Mouse (Mus musculus) liver, embryonic 14.5 days (tissue): ENCODE results near the gene Pym1. TPM values are rescaled to one million over a fixed set of nuclear protein-coding genes. Genes with fewer than 3 reads are reported as not detected.

Experiments used
- ATAC-seq: fragments of 200-750 bp; cut with Nextera tagmentation; 2 replicates; pipeline ENCODE4 v1.8.0; 2017; ENCODE audit warnings: moderate number of reproducible peaks, mild to moderate bottlenecking, moderate library complexity; ENCODE audit not compliant: insufficient read depth
- DNase-seq, 3 experiments: peaks; one replicate each; pipeline ENCODE4 v3.0.0-alpha.2; 2012 to 2013; ENCODE audit warnings: low read depth in 3 of 3, low spot score in 3 of 3
- H3K27ac ChIP-seq: fragments of 300-500 bp; sonication (generic); 2 replicates; pipeline ENCODE4 v1.5.1; 2014; ENCODE audit warnings: moderate library complexity, mild to moderate bottlenecking, control low read depth, inconsistent platforms
- H3K27me3 ChIP-seq: fragments of 300-500 bp; sonication (generic); 2 replicates; pipeline ENCODE4 v1.6.1; 2014; ENCODE audit warnings: mild to moderate bottlenecking, low read length, moderate library complexity; ENCODE audit not compliant: control insufficient read depth, insufficient read depth
- H3K36me3 ChIP-seq: fragments of 300-500 bp; sonication (generic); replicated peaks from 2 replicates; pipeline ENCODE4 v1.6.1; 2014; ENCODE audit warnings: low read depth; ENCODE audit not compliant: control insufficient read depth, insufficient read depth
- H3K4me1 ChIP-seq, 2 experiments: fragments of 200-500 bp in 1 of 2; fragments of 300-500 bp in 1 of 2; sonication (generic) in 1 of 2; replicated peaks; 2 replicates each; pipeline ENCODE4 v1.6.1; 2012 to 2014; ENCODE audit warnings: antibody characterized with exemption in 1 of 2, inconsistent platforms in 1 of 2, low read length in 1 of 2; ENCODE audit not compliant: control insufficient read depth in 2 of 2, insufficient read depth in 2 of 2
- H3K4me2 ChIP-seq: fragments of 300-500 bp; sonication (generic); 2 replicates; pipeline ENCODE4 v1.6.1; 2014; ENCODE audit warnings: low read depth, mild to moderate bottlenecking, control low read depth, moderate library complexity
- H3K4me3 ChIP-seq, 2 experiments: fragments of 200-500 bp in 1 of 2; fragments of 300-500 bp in 1 of 2; sonication (generic) in 1 of 2; 2 replicates each; pipeline ENCODE4 v1.5.1; 2012 to 2014; ENCODE audit warnings: low read depth in 2 of 2, low read length in 2 of 2, mild to moderate bottlenecking in 2 of 2, control low read depth in 1 of 2, inconsistent platforms in 1 of 2, moderate library complexity in 1 of 2; ENCODE audit not compliant: insufficient read depth in 1 of 2
- H3K9ac ChIP-seq: fragments of 300-500 bp; sonication (generic); replicated peaks from 2 replicates; pipeline ENCODE4 v1.6.1; 2014; ENCODE audit warnings: mild to moderate bottlenecking, control low read depth, moderate library complexity
- H3K9me3 ChIP-seq: fragments of 300-500 bp; sonication (generic); 2 replicates; pipeline ENCODE4 v1.6.1; 2016; ENCODE audit warnings: low read length, mixed read lengths; ENCODE audit not compliant: control insufficient read depth
- CTCF ChIP-seq: IDR thresholded peaks from 2 replicates; pipeline ENCODE4 v1.5.1; 2016; ENCODE audit warnings: antibody characterized with exemption, low read depth, control low read depth
- EP300 ChIP-seq: IDR thresholded peaks from 2 replicates; pipeline ENCODE4 v1.6.1; 2016; ENCODE audit warnings: antibody characterized with exemption, low read depth
- WGBS: fragments of 180-500 bp; shearing (Covaris S2); extraction: QIAGEN DNeasy Blood & Tissue Kit; methylation state at CpG from one replicate; pipeline ENCODE4 v1.1.7; 2014; ENCODE audit not compliant: insufficient replicate concordance; 5-methylcytosine and 5-hydroxymethylcytosine counted together
- polyA plus RNA-seq, 2 experiments: library from polyadenylated mRNA; depleted of rRNA in 1 of 2; stranded (reverse) in 1 of 2; unstranded in 1 of 2; fragments of >200 nt; fragmentation: Nextera tagmentation in 1 of 2; extraction: Ambion mirVana in 1 of 2; gene quantifications; 2 replicates each; pipeline versions ENCODE4 v1.2.1 to v1.2.3; 2012 to 2014

Pym1 gene
- polyA plus RNA-seq, 2 experiments, result 12.4 to 19.5 TPM

- WGBS, result under 1% methylated on average over 66 of the region's 70 CpGs
Observed at GRCm38 (mm10) chr10:128805092-128806000, 57.7 kb downstream of the Pym1 start.

GRCm38 (mm10) chr10:128806086-128806485, 58.4 kb downstream of the Pym1 start:
- Histone ChIP-seq H3K4me3 (peak overlapping the region; percentile 62 to 80), H3K4me2 (peak overlapping the region; percentile 92), H3K27ac (peak overlapping the region; percentile 79), H3K27me3 (no peaks in the 10 kb centered on the region), H3K9ac (peak overlapping the region; percentile 77), H3K9me3 (no peaks in the 10 kb centered on the region), H3K36me3 (0 out of 2 replicates have a peak, but pooled peaks cover 3% of the 10 kb centered on the region), H3K4me1 (peaks cover 12 to 24% of the 10 kb centered on the region in 2 experiments)
- TF ChIP-seq EP300 (no peak), CTCF (no peak)
- ATAC-seq (no peak), DNase-seq (no peak)
- WGBS, result 53% methylated on average over 6 of the region's 6 CpGs

More at GRCm38 (mm10) chr10:128805092-128806000, 57.7 kb downstream of the Pym1 start:
- ATAC-seq (peak; percentile 96), DNase-seq (peak; percentile 94 to 97 (median 95))
- Histone ChIP-seq H3K27ac (peak overlapping the region; percentile 79), H3K4me2 (peak overlapping the region; percentile 92), H3K36me3 (0 out of 2 replicates have a peak, but pooled peaks cover 3% of the 10 kb centered on the region), H3K27me3 (no peaks in the 10 kb centered on the region), H3K4me3 (peak overlapping the region; percentile 74 to 80), H3K4me1 (peaks cover 12 to 24% of the 10 kb centered on the region in 2 experiments), H3K9ac (peak overlapping the region; percentile 77), H3K9me3 (no peaks in the 10 kb centered on the region)
- TF ChIP-seq EP300, result peak; percentile 14; the same call in 1 of the 2 replicates
- peak; percentile 50 for TF ChIP-seq CTCF

GRCm38 (mm10) chr10:128807018-128807417, 59.3 kb downstream of the Pym1 start:
- peak overlapping the region in 1 of 2 experiments; percentile 32; a peak in 2 of 4 replicates for H3K4me3 ChIP-seq
- WGBS, result 82% methylated on average over 8 of the region's 8 CpGs
- H3K36me3 ChIP-seq, result 0 out of 2 replicates have a peak, but pooled peaks cover 3% of the 10 kb centered on the region
- DNase-seq (no peak), ATAC-seq (no peak)
- H3K9me3 ChIP-seq, result no peaks in the 10 kb centered on the region
- no peak overlapping the region for H3K9ac ChIP-seq
- no peak overlapping the region for H3K27ac ChIP-seq
- peaks cover 12 to 24% of the 10 kb centered on the region in 2 experiments for H3K4me1 ChIP-seq
- TF ChIP-seq CTCF (no peak), EP300 (no peak)
- peak overlapping the region; percentile 92 for H3K4me2 ChIP-seq
- H3K27me3 ChIP-seq, result no peaks in the 10 kb centered on the region

Other genes with a start within 250 kb of the Pym1 start
- gene Myl6b, start 249.2 kb upstream of the Pym1 start, polyA plus RNA-seq (2012; rRNA removed), result 1.2 and 1.5 TPM in 2 replicates
- 0.72 and 1.3 TPM in 2 replicates for gene Myl6b, start 249.2 kb upstream of the Pym1 start, polyA plus RNA-seq (2014; fragmentation: Nextera tagmentation; extraction: Ambion mirVana)
- 9.4 and 10.3 TPM in 2 replicates for gene Esyt1, start 222.0 kb upstream of the Pym1 start, polyA plus RNA-seq (2012; rRNA removed)
- 7.0 and 7.8 TPM in 2 replicates for gene Esyt1, start 222.0 kb upstream of the Pym1 start, polyA plus RNA-seq (2014; fragmentation: Nextera tagmentation; extraction: Ambion mirVana)
- gene Zc3h10, start 200.1 kb upstream of the Pym1 start, polyA plus RNA-seq (2012; rRNA removed), result 3.3 and 4.0 TPM in 2 replicates
- 4.3 and 5.3 TPM in 2 replicates for gene Zc3h10, start 200.1 kb upstream of the Pym1 start, polyA plus RNA-seq (2014; fragmentation: Nextera tagmentation; extraction: Ambion mirVana)
- 1,053 and 2,546 TPM in 2 replicates for gene Rpl41, start 198.6 kb upstream of the Pym1 start, polyA plus RNA-seq (2012; rRNA removed)
- gene Rpl41, start 198.6 kb upstream of the Pym1 start, polyA plus RNA-seq (2014; fragmentation: Nextera tagmentation; extraction: Ambion mirVana), result 3,181 and 3,454 TPM in 2 replicates
- 57.6 and 113 TPM in 2 replicates for gene Pa2g4, start 181.9 kb upstream of the Pym1 start, polyA plus RNA-seq (2012; rRNA removed)
- 163 and 172 TPM in 2 replicates for gene Pa2g4, start 181.9 kb upstream of the Pym1 start, polyA plus RNA-seq (2014; fragmentation: Nextera tagmentation; extraction: Ambion mirVana)
- 1.3 and 1.4 TPM in 2 replicates for gene Erbb3, start 158.2 kb upstream of the Pym1 start, polyA plus RNA-seq (2012; rRNA removed)
- gene Erbb3, start 158.2 kb upstream of the Pym1 start, polyA plus RNA-seq (2014; fragmentation: Nextera tagmentation; extraction: Ambion mirVana), result 1.1 and 1.5 TPM in 2 replicates
- gene Rps26, start 121.1 kb upstream of the Pym1 start, polyA plus RNA-seq (2012; rRNA removed), result 867 and 921 TPM in 2 replicates
- 643 and 646 TPM in 2 replicates for gene Rps26, start 121.1 kb upstream of the Pym1 start, polyA plus RNA-seq (2014; fragmentation: Nextera tagmentation; extraction: Ambion mirVana)
- gene Ikzf4, start 101.9 kb upstream of the Pym1 start, polyA plus RNA-seq (2012; rRNA removed), result 0.13 and 0.18 TPM in 2 replicates
- gene Ikzf4, start 101.9 kb upstream of the Pym1 start, polyA plus RNA-seq (2014; fragmentation: Nextera tagmentation; extraction: Ambion mirVana), result 0.05 TPM in 1 of 2 replicates, not detected in the other
- gene Suox, start 73.8 kb upstream of the Pym1 start, polyA plus RNA-seq (2012; rRNA removed), result 8.1 and 8.6 TPM in 2 replicates
- gene Suox, start 73.8 kb upstream of the Pym1 start, polyA plus RNA-seq (2014; fragmentation: Nextera tagmentation; extraction: Ambion mirVana), result 7.6 and 9.9 TPM in 2 replicates
- 17.8 and 19.3 TPM in 2 replicates for gene Rab5b, start 51.6 kb upstream of the Pym1 start, polyA plus RNA-seq (2012; rRNA removed)
- gene Rab5b, start 51.6 kb upstream of the Pym1 start, polyA plus RNA-seq (2014; fragmentation: Nextera tagmentation; extraction: Ambion mirVana), result 24.5 and 26.2 TPM in 2 replicates
- gene Pmel, start 43.7 kb upstream of the Pym1 start, polyA plus RNA-seq (2012; rRNA removed), result 0.27 and 0.31 TPM in 2 replicates
- gene Pmel, start 43.7 kb upstream of the Pym1 start, polyA plus RNA-seq (2014; fragmentation: Nextera tagmentation; extraction: Ambion mirVana), result 0.20 and 0.50 TPM in 2 replicates
- 38.8 and 40.7 TPM in 2 replicates for gene Cdk2, start 42.9 kb upstream of the Pym1 start, polyA plus RNA-seq (2012; rRNA removed)
- 51.8 and 56.6 TPM in 2 replicates for gene Cdk2, start 42.9 kb upstream of the Pym1 start, polyA plus RNA-seq (2014; fragmentation: Nextera tagmentation; extraction: Ambion mirVana)
- gene Dgka, start 3.0 kb upstream of the Pym1 start, polyA plus RNA-seq (2012; rRNA removed), result 1.4 and 1.6 TPM in 2 replicates
- gene Dgka, start 3.0 kb upstream of the Pym1 start, polyA plus RNA-seq (2014; fragmentation: Nextera tagmentation; extraction: Ambion mirVana), result 2.0 and 2.1 TPM in 2 replicates
- gene Mmp19, start 43.0 kb downstream of the Pym1 start, polyA plus RNA-seq (2012; rRNA removed), result 8.0 and 9.5 TPM in 2 replicates
- 8.3 and 8.9 TPM in 2 replicates for gene Mmp19, start 43.0 kb downstream of the Pym1 start, polyA plus RNA-seq (2014; fragmentation: Nextera tagmentation; extraction: Ambion mirVana)
- 4.2 and 6.0 TPM in 2 replicates for gene Dnajc14, start 56.2 kb downstream of the Pym1 start, polyA plus RNA-seq (2012; rRNA removed)
- gene Dnajc14, start 56.2 kb downstream of the Pym1 start, polyA plus RNA-seq (2014; fragmentation: Nextera tagmentation; extraction: Ambion mirVana), result 10.7 and 12.3 TPM in 2 replicates
- gene Tmem198b, start 56.5 kb downstream of the Pym1 start, polyA plus RNA-seq (2012; rRNA removed), result 2.1 and 2.9 TPM in 2 replicates
- 0.99 and 1.5 TPM in 2 replicates for gene Tmem198b, start 56.5 kb downstream of the Pym1 start, polyA plus RNA-seq (2014; fragmentation: Nextera tagmentation; extraction: Ambion mirVana)
- gene Sarnp, start 69.4 kb downstream of the Pym1 start, polyA plus RNA-seq (2012; rRNA removed), result 27.1 and 61.2 TPM in 2 replicates
- 122 and 125 TPM in 2 replicates for gene Sarnp, start 69.4 kb downstream of the Pym1 start, polyA plus RNA-seq (2014; fragmentation: Nextera tagmentation; extraction: Ambion mirVana)
- gene Ormdl2, start 73.8 kb downstream of the Pym1 start, polyA plus RNA-seq (2012; rRNA removed), result 43.1 and 47.8 TPM in 2 replicates
- 80.5 and 83.5 TPM in 2 replicates for gene Ormdl2, start 73.8 kb downstream of the Pym1 start, polyA plus RNA-seq (2014; fragmentation: Nextera tagmentation; extraction: Ambion mirVana)
- 0.32 and 0.36 TPM in 2 replicates for gene Gdf11, start 143.8 kb downstream of the Pym1 start, polyA plus RNA-seq (2012; rRNA removed)
- gene Gdf11, start 143.8 kb downstream of the Pym1 start, polyA plus RNA-seq (2014; fragmentation: Nextera tagmentation; extraction: Ambion mirVana), result 0.16 and 0.23 TPM in 2 replicates
- gene Cd63, start 153.1 kb downstream of the Pym1 start, polyA plus RNA-seq (2012; rRNA removed), result 22.5 and 29.6 TPM in 2 replicates
- gene Cd63, start 153.1 kb downstream of the Pym1 start, polyA plus RNA-seq (2014; fragmentation: Nextera tagmentation; extraction: Ambion mirVana), result 73.0 and 85.0 TPM in 2 replicates
- gene Rdh5, start 175.0 kb downstream of the Pym1 start, polyA plus RNA-seq (2012; rRNA removed), result 12.1 and 12.3 TPM in 2 replicates
- gene Rdh5, start 175.0 kb downstream of the Pym1 start, polyA plus RNA-seq (2014; fragmentation: Nextera tagmentation; extraction: Ambion mirVana), result 13.6 and 15.8 TPM in 2 replicates
- 67.2 and 95.9 TPM in 2 replicates for gene Bloc1s1, start 176.1 kb downstream of the Pym1 start, polyA plus RNA-seq (2012; rRNA removed)
- 99.2 and 99.8 TPM in 2 replicates for gene Bloc1s1, start 176.1 kb downstream of the Pym1 start, polyA plus RNA-seq (2014; fragmentation: Nextera tagmentation; extraction: Ambion mirVana)
- 0.09 and 0.19 TPM in 2 replicates for gene Itga7, start 185.9 kb downstream of the Pym1 start, polyA plus RNA-seq (2012; rRNA removed)
- 0.04 and 0.15 TPM in 2 replicates for gene Itga7, start 185.9 kb downstream of the Pym1 start, polyA plus RNA-seq (2014; fragmentation: Nextera tagmentation; extraction: Ambion mirVana)
- not detected in 2 replicates for gene Mettl7b, start 213.1 kb downstream of the Pym1 start, polyA plus RNA-seq (2012; rRNA removed)
- gene Mettl7b, start 213.1 kb downstream of the Pym1 start, polyA plus RNA-seq (2014; fragmentation: Nextera tagmentation; extraction: Ambion mirVana), result not detected in 2 replicates
- not detected in 2 replicates for gene Olfr9, start 241.5 kb downstream of the Pym1 start, polyA plus RNA-seq (2012; rRNA removed)
- not detected in 2 replicates for gene Olfr9, start 241.5 kb downstream of the Pym1 start, polyA plus RNA-seq (2014; fragmentation: Nextera tagmentation; extraction: Ambion mirVana)